Mouse (Mus musculus): Measurements from ENCODE around the gene Cldn4. TPM values are rescaled to one million over a fixed set of nuclear protein-coding genes. Genes with fewer than 3 reads are reported as not detected.

Cldn4 gene
- not detected for total RNA-seq (2021)
- long read RNA-seq, experiment 1, result 0 reads
- long read RNA-seq, experiment 2, result 0 reads

DNA sequence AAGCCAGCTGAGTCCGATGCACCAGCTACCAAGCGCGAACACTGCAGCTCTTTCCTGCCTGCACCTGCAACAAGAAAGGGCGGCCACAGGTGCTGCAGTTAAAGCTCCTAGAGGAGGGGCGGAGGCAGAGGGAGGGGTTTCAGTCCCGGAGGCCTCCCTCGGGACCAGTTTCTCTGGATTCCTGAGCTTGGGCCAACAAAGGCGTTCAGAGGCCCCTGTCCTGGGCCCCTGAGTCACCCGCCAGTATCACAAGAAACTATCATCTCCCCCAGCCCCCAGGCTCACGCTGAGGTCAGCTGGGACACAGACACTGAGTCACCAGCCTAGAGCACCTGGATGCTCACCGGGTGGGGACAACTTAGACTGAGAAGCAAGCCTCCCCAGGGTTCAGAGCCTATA lies at the start of gene Cldn4:
Cldn4 (minus strand) TSS at position 78 of the 399 bp plus-strand sequence.
- no peak for DNase-seq (ENCODE audit: low spot score in 2 of 2)

DNA sequence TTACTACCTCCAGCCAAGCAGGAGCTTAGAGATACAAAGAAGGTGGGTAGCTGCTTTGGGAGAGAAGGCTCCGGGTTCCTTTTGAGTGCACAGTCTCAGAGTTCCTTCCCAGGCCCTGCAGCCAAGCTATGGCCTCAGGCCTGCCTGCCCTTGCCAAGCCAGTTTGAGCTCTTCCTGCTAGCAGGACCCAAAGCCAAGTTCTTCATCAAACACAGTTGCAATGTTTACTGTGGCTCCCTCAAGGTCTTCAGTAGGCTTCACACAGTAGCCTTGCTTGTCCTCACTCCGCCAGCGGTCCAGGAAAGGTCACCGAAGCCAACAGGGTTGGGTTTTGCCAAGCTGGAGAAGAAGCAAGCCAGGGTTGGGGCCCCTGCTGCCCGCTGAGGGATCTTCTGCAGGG lies 45.8 kb upstream of the Cldn4 start:
- DNase-seq (ENCODE audit: low spot score in 2 of 2), result no peak

DNA sequence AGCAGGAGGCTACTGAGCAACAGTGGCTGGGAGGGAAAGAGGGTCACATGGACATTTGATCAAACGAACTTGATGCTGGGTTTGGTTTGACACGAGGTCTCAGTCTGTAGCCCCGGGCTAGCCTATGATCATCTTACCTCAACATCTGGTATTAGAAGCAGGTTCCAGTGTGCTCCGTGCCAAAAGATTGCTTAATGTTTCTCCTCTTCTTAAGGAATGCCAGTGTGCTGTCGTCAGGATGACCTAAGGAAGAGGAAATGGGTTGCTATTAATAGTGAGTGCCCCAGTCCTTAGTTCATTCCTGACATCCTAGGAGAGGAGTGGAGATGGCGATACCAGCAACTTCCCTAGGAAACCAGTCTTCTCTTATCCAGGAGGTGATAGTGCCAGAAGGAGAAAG lies 43.0 kb upstream of the Cldn4 start:
- DNase-seq (ENCODE audit: low spot score in 2 of 2), result no peak

DNA sequence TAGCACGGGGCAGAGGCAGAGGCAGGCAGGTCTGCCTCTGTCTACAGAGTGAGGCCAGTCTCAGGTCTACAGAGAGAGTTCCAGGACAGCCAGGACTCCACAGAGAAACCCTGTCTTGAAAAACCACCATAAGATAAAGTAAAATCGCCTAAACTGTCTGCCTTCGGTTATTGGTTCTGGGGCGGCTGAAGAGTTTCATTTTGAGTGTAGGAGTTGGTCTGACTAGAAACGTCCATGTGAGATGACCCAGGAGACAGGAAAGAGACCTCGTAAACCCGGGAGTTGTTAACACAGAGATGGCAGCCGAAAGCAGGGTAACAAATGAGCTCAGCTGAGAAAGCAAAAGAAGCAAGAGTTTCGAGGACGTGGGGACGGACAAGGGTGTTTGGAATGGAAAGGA lies 42.4 kb upstream of the Cldn4 start:
- no peak for DNase-seq (ENCODE audit: low spot score in 2 of 2)

DNA sequence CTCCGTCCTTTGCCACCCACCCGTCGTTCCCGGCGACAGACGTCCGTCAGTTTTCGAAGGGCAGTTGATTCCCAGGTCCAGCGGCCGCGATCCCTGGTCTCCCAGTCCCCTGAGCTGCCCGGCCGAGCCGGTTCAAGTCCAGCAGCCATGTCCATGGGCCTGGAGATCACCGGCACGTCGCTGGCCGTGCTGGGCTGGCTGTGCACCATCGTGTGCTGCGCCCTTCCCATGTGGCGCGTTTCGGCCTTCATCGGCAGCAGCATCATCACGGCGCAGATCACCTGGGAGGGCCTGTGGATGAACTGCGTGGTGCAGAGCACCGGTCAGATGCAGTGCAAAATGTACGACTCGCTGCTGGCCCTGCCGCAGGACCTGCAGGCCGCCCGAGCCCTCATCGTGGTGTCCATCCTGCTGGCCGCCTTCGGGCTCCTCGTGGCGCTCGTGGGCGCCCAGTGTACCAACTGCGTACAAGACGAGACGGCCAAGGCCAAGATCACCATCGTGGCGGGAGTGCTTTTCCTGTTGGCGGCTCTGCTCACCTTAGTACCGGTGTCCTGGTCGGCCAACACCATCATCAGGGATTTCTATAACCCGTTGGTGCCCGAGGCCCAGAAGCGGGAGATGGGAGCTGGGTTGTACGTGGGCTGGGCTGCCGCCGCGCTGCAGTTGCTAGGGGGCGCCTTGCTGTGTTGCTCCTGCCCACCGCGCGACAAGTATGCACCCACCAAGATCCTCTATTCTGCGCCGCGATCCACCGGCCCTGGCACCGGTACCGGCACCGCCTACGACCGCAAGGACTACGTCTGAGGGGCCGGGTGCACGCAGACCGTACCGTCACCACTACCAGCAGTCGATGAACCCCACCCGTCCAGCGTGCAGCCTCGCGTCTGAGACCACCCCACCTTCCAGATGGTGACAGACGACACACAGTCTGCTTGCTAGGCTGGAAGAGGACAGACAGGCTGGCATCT lies 39.8 kb upstream of the Cldn4 start:
- no peak for DNase-seq (ENCODE audit: low spot score in 2 of 2)

DNA sequence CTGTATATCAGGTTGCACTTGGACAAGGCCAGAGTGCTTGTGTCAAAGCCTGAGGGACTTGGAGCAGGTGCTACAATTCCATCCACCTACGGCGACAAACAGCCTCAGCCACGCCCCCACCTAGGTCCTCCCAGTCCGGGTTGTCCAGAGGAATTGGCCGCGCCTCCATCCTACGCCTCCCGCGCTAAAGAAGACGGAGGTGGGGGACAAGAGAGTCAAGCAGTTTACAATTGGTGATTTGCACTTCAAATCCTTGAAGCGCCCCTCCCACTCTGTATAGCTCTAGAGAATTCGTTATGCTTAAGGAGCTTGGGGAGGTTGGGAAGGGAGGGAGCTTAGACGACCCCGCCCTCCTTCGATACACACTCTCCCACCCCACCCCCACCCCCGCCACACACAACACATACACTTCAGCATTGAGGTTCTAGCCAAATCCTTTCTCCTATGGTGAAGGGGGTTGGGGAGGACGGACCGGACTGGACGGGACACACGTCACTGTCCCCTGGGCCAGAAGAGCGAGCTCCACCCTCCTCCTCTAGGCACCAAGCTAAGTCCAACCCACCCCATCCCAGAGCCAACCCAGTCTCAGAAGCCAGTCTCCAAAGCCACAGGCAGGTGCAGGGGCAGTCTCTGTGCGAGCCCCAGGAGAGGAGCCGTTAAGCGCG lies 39.0 kb upstream of the Cldn4 start, which contains the start of gene Cldn3:
Cldn3 (plus strand) TSS at position 582 of the 665 bp plus-strand sequence.
- DNase-seq (ENCODE audit: low spot score in 2 of 2), result no peak

DNA sequence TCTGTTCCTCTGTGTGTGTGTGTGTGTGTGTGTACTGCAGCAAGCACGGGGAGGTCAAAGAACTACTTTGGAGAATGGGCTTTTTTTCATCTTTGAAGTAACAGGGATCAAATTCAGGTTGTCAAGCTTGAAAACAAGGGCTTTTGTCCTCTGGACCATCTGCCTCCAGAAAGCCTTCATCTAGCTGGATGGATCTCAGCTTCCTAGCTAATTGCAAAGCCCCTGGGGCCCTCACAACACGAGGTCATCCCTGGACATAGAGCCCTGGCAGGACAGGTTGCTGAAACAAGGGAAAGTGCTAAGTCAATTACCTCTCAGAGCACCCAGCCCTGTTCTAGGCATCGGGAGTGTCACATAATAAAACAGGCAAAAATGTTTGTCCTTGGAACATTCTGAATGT lies 37.0 kb upstream of the Cldn4 start:
- no peak for DNase-seq (ENCODE audit: low spot score in 2 of 2)

DNA sequence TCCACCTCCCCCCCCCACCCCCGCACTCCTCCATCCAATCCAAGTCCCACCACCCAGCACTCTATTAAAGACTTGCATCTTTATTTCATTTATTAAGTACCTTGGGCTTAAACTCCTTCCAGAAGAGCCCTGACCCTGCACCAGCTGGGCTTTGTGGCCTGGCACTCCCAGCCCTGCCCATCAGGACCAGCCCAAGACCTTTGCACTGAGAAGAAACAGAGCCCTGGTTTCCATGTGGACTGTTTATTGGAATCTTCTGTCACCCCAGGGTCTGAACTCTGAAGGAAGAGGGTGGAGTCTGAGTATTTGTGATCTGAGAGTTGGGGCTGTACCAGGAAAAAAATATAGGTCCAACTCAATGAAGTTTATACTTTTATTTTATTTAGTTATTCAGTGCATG lies 36.4 kb upstream of the Cldn4 start:
- no peak for DNase-seq (ENCODE audit: low spot score in 2 of 2)

DNA sequence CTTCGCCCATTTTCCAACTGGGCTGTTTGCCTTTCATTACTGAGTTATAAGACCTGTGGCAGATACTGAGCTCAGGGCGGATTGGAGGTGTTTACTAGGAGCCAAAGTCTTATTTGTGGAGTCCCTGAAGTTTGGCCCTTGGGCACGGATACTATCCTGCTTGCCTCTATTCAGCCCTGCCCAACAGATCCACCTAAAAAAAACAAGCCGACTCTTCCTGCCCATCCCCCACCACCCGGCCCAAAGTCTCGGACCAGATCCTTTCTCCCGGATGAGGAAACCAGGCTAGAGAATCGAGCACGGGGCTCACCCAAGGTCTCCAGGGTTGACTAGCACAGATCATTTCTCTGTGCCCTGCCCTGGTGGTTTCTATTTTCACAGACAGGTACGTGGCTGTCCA lies 34.4 kb upstream of the Cldn4 start:
- no peak for DNase-seq (ENCODE audit: low spot score in 2 of 2)

DNA sequence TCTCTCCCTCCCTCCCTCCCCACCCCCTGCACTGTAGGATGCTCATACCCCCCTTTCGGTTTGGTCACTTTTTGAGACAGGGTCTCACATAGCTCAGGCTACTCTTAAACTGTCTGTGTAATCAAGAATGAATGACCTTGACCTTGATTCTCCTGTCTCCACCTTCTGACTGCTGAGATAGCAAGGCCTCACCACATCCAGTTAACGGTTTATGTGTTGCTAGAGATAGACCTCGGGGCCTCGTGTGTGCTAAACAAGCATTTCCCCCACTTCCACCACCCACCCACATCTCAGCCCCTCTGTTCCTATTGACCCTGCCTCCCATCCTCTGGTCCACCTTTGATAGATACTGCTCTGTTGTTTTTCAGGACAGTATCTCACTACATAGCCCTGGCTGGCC lies 31.1 kb upstream of the Cldn4 start:
- DNase-seq (ENCODE audit: low spot score in 2 of 2), result no peak

DNA sequence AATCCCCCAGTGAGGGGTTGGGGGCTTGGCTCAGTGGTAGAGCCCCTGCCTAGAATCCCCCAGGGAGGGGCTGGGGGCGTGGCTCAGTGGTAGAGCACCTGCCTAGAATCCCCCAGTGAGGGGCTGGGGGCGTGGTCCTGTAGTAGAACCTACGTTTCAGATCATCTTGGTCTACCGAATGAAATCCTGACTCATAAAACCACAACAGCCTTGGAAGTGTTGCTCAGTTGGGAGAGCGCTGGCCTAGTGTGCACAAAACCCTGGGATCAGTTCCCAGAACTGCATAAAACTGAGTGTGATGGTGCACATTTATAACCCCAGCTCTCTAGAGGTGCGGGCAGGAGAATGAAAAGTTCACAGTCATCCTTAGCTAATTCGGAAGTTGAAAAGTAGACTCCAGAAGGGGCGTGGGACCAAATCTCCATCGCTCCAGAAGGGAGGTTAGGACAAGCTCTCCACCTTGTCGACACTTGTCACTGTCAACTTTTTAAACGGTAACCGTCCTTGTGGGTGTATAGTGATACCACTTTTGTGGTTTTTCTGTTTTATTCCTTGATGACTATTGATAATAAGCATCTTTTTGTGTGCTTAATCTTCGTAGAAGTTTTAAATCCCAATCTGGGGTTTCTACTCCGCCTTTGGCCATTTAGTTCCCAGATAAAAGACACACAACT lies 30.0 kb upstream of the Cldn4 start:
- DNase-seq (ENCODE audit: low spot score in 2 of 2), result no peak

DNA sequence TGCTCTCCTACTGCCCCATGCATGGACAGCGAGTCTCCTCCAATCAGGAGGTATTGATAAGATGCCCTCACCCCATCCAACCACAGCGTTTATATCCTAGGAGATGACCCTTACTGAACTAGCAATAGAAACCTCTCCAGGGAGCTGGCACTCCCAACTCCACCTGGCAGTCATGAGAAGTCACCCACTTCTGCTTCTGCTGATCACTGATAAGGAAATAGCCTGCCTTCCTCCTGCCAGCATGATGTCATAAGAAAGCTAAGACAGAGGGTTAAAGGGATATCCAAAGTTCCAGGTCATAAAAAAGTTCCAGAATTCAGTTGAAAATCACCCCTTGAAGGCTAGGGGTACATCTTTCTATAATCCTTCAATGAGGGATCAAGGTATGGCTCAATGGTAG lies 29.4 kb upstream of the Cldn4 start:
- no peak for DNase-seq (ENCODE audit: low spot score in 2 of 2)

DNA sequence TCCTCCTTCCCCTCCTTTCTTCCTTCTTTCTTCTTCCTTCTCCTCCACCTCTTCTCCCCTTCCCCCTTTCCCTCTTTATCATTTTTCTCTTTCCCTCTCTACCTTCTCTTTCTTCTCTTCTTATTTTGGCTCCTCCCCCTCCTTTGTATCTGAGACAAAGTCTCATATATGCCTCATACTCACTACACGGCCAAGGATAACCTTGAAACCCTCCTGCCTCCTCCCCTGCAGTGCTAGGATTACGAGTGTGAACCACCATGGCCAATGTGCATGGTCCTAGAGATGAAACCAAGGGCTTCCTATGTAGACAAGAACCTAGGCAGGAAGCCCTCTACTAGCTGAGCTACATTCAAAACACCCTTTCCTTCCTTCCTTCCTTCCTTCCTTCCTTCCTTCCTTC lies 28.2 kb upstream of the Cldn4 start:
- no peak for DNase-seq (ENCODE audit: low spot score in 2 of 2)

DNA sequence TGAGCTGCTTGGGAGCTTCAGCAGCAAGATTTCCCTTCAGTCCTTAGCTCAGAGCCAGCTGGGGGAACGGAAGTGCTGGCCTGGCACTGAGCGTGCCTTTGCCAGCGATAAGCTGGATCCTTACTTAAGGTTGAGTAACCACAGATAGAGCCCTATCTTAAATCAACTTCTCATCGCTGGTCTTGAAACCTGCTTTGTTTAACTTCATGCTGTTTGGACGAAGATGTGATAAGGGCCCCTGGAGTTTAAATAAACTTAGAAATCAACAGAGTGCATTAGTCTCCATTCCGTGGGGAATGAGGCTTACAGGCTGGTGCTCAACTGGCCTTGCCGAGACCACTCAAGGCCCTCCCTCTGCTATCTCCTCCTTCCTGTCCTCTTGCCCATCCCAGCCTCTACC lies 27.6 kb upstream of the Cldn4 start:
- DNase-seq (ENCODE audit: low spot score in 2 of 2), result no peak

DNA sequence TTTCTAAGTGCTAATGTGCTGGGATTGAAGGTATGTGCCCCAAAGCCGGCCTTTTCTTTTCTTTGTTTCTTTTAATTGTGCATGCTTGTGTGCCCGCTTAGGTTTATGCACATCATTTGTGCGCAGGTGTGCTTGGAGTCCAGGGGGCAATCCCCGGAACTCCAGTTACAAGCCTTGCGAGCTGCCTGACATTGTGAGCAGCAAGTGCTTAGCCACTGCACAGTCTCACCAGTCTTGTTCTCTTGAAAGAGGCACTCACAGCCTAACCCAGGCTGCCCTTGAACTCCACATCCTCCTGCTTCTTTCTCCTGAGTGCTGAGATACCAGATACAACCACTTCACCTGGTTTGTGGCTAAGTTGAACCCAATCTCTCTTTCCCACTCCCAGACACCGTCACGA lies 26.8 kb upstream of the Cldn4 start:
- DNase-seq (ENCODE audit: low spot score in 2 of 2), result no peak

DNA sequence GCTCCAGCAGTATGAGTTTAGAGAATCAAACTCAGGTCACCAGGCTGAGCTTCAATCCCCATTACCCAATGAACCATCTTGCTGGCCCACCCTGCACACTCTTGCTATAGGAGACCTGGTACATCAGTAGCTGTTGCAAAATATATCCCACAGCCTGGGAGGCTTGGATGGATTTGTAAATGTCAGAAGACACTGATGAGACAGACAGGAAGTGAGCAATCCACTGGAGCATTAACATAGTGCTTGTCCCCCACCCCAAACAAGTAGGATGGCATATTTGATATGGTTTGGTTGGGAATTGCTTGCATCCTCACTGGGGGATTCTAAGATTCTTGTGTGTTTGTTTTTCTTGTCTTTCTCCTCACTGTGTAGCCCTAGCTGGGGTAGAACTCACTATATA lies 26.3 kb upstream of the Cldn4 start:
- DNase-seq (ENCODE audit: low spot score in 2 of 2), result no peak

DNA sequence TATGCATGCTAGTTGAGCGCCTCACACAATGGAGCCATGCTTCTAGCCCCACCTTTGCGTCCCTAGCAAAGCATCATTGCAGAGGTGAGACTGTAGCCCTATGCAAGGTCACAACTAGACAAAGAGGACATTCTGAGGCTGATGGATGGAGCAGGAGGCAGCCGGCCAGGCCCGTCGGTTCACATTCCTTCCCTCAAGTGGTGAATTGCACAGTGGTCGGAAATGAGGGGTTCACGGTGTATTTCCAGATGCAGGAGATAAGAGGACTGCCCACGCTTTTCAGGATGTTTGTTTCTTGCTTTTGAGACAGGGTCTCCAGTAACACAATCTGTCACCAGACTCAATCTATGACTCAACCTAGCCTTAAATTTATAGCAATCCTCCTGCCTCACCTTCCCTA lies 23.9 kb upstream of the Cldn4 start:
- DNase-seq (ENCODE audit: low spot score in 2 of 2), result no peak

DNA sequence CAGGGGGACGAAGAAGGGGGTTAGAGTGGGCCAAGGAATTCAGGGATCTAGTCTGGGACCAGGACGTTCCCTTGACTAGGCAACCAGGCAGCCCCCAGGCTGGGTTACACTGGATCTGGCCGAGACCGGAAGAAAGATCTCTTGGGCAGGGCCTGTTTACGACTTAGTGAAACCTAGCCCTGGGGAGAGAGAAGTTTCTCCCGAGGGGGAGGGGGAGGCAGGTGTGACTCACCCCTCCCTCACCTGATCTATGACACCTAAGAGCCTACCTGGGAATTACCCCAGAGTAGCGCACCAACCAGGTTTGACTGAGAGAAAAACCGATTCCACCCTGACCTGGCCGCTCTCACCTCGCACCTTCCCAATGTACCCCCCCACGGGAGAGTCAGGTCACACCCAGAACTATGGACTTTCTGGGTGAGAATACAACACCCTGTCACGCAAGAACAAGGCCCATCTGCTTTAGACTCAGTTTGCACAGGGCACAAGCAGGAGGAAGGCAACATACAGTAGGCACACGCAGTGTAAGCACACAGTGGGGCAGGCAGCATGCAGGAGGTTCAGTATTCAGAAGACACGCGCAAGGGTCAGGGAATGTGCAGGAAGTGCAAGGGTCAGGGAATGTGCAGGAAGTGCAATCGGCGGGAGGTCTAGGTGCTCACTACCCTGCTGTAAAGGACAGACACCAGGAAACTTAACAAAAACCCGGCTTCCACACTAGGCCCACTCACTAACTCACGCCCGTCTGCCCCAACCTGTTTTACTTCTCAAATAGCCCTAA lies 20.6 kb upstream of the Cldn4 start:
- DNase-seq (ENCODE audit: low spot score in 2 of 2), result no peak

DNA sequence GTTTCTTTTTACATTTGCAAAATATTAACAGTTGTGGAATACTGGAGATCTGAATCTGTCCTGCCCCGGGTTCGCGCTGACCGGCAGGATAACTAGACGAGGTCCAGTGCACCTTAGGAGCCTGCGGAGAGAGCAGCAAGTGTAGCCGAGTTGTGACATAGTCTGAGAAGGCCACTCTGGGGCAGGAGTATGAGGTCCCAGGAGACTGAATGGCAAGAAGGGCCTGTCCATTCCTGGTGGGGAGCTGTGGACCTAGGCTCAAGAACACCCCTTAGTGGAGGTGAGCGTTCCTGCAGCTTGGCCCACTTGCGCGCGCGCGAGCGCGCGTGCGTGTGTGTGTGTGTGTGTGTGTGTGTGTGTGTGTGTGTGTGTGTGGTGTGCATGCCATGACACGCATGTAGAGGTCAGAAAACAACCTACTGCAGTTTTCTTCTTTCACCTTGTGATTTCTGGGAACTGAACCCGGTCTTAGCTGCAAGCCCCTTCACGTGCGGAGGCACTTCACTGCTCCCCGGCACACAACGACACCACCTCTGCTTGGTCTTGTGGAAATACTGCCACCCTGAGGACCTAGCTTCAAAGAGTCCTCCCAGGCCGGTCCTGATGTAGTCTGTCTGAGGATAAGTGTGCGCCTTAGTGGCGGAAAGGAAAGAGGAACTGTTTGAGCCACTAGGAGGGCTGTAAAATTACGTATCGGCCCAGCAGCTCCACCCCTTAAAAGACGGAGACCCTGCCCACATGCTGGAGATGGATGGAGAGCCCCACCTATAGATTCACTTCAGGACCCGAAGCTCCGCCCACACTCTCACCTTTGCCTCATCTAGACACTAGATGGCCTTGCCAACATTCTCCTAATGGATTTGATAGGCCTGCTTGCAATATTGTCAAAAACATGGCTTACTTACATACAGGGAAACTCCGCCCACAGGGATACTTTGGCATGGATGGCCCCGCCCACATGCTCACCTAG lies 19.4 kb upstream of the Cldn4 start:
- peak; percentile 6 to 20 for DNase-seq (ENCODE audit: low spot score in 2 of 2)

DNA sequence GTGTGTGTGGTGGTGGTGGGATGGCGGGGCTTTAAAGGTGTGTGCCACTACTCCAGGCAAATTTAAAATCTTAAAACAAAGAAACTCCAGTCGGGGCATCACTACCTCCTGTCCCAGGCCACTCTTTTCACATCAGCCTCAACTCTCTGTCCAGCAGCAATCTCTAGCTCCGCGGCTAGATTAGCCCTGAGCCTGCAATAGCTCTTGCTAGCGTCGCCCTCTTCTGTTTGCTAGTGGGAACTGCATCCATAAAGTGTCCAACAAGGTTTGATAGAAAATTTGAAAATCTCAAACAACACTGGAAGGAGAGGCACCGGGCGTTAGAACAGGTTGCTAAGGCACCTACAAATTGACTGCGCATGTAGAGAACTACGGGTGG lies 18.7 kb upstream of the Cldn4 start:
- peak; percentile 69 to 71 for DNase-seq (ENCODE audit: low spot score in 2 of 2)

All from left cerebral cortex, adult 18-20 months (tissue).